In the genomic region with DNA sequence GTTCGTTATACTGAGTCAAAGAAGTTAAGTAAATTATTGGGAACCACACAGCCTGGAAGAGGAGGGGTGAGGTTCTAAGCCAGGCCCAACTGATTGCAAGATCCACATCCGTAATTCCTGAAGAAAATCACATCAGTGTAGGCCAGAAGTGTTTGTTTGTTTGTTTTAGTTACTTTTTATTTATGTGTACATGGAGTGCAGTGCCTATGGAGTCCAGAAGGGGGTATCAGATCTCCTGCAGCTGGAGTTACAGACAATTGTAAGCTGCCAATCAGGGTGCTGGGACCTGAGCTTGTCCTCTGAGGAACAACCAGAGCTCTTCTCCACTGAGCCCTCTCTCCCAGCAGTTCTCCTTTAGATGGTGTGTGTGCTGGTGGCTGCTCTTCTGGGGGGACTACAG, we compare ENCODE assay signal across 15 mouse cellular contexts. TPM values are rescaled to one million over a fixed set of nuclear protein-coding genes. Genes with fewer than 3 reads are reported as not detected.
DNase-seq lines count a peak whose midpoint lies in the region; ATAC-seq and TF ChIP-seq lines count a peak whose summit lies in the region.
"Had no signal": no experiment of that assay in that cellular context is flagged by ENCODE, and none has a peak within 500 bp of the region (broad histone marks: within the 10 kb centered on the region; RNA-seq: fewer than 3 reads in every experiment).

No protein-coding gene starts in this region.

- TF ChIP-seq RAD21 in MEL (IDR thresholded peaks at IDR 0.05; ENCODE audit: low read depth, low read length), result peak; percentile 35

- DNase-seq in left cerebral cortex, adult 2 months (ENCODE audit: extremely low spot score in 1 of 2, low spot score in 2 of 2), result no peak
- no peak for DNase-seq in left cerebral cortex, postnatal 25 days (ENCODE audit: low spot score in 2 of 2)
- DNase-seq in thymus, postnatal 14 days, result peak; percentile 20
- DNase-seq in thymus, postnatal 25 days, result no peak
- DNase-seq in MEL (ENCODE audit: low read depth, low spot score), result peak; percentile 81
- DNase-seq in splenic B cell, adult 2 months (ENCODE audit: low read depth, low spot score), result peak; percentile 43
- no peak for DNase-seq in forebrain, embryonic 10.5 days (ENCODE audit: extremely low spot score, low spot score)
- DNase-seq: adrenal gland, adult 8-10 months; gastrocnemius, postnatal 14 days had no signal

- no peak overlapping the region for H3K9ac ChIP-seq in MEL (ENCODE audit: control insufficient read depth, low read depth, low read length, poor library complexity, severe bottlenecking)
- H3K9ac ChIP-seq: embryonic facial prominence, embryonic 15.5 days; forebrain, embryonic 15.5 days; hindbrain, embryonic 14.5 days; liver, embryonic 12.5 days had no signal

- TF ChIP-seq EP300 in MEL (IDR thresholded peaks at IDR 0.05; ENCODE audit: low read depth in 1 of 2, low read length in 2 of 2), result 0 out of 4 replicates have a peak, but pooled peaks have one; percentile 7 to 13

- H3K27ac ChIP-seq in left cerebral cortex, adult 2 months, result peak overlapping the region; percentile 36
- no peak overlapping the region for H3K27ac ChIP-seq in MEL (ENCODE audit: control insufficient read depth, low read depth, low read length)
- H3K27ac ChIP-seq in forebrain, embryonic 10.5 days, result no peak overlapping the region
- H3K27ac ChIP-seq: embryonic facial prominence, embryonic 15.5 days; forebrain, embryonic 15.5 days; hindbrain, embryonic 14.5 days; liver, embryonic 12.5 days had no signal

- H3K27me3 ChIP-seq in MEL (ENCODE audit: control insufficient read depth in 1 of 2, insufficient read depth in 2 of 2, low read length in 2 of 2), result no peaks in the 10 kb centered on the region
- no peaks in the 10 kb centered on the region for H3K27me3 ChIP-seq in splenic B cell, adult 2 months (ENCODE audit: control insufficient read depth, insufficient read depth, low read length, poor library complexity, severe bottlenecking)
- H3K27me3 ChIP-seq in forebrain, embryonic 10.5 days (ENCODE audit: poor library complexity, severe bottlenecking), result peaks cover 55% of the 10 kb centered on the region
- H3K27me3 ChIP-seq: embryonic facial prominence, embryonic 15.5 days; Patski had no signal

- peaks cover 5 to 39% of the 10 kb centered on the region in 2 experiments for H3K4me1 ChIP-seq in MEL (ENCODE audit: control insufficient read depth in 1 of 2, insufficient read depth in 2 of 2, low read length in 2 of 2)
- peaks cover 34% of the 10 kb centered on the region for H3K4me1 ChIP-seq in forebrain, embryonic 10.5 days

- H3K4me3 ChIP-seq in left cerebral cortex, adult 2 months, result no peak overlapping the region
- H3K4me3 ChIP-seq in MEL (ENCODE audit: control insufficient read depth in 1 of 2, insufficient read depth in 1 of 2, low read depth in 2 of 2, low read length in 2 of 2), result no peak overlapping the region
- H3K4me3 ChIP-seq in forebrain, embryonic 10.5 days, result no peak overlapping the region
- H3K4me3 ChIP-seq: embryonic facial prominence, embryonic 15.5 days; forebrain, embryonic 15.5 days; liver, embryonic 12.5 days had no signal

- WGBS in forebrain, embryonic 10.5 days, result 65% methylated on average over 2 of the region's 2 CpGs

- no peak for TF ChIP-seq POLR2A in MEL (IDR thresholded peaks at IDR 0.05; ENCODE audit: control insufficient read depth in 1 of 2, insufficient read depth in 1 of 2, low read depth in 1 of 2, low read length in 2 of 2, poor library complexity in 1 of 2)

- peak; percentile 23 for TF ChIP-seq CTCF in left cerebral cortex, adult 2 months (IDR thresholded peaks at IDR 0.05)
- TF ChIP-seq CTCF in MEL (IDR thresholded peaks at IDR 0.05 in 2 of 3, conservative IDR thresholded peaks at IDR 0.05 in 1 of 3; ENCODE audit: control insufficient read depth in 1 of 3, insufficient read depth in 1 of 3, low read depth in 2 of 3, low read length in 3 of 3, poor library complexity in 1 of 3, severe bottlenecking in 1 of 3), result peak in 2 of 3 experiments; percentile 57 to 58; a peak in 4 of 6 replicates

- intact Hi-C loops in left cerebral cortex, adult 2 months (cut with DNase I), result no loop called here
- intact Hi-C loops in left cerebral cortex, postnatal 25 days (cut with DNase I), result no loop called here

- peaks cover 0 to 23% of the 10 kb centered on the region in 2 experiments; a peak in 2 of 4 replicates for H3K36me3 ChIP-seq in MEL (ENCODE audit: control insufficient read depth in 1 of 2, insufficient read depth in 2 of 2, low read length in 2 of 2)
- H3K36me3 ChIP-seq in splenic B cell, adult 2 months (ENCODE audit: control insufficient read depth, insufficient read depth, low read length, poor library complexity, severe bottlenecking), result no peaks in the 10 kb centered on the region; the same call in 1 of the 2 replicates
- no peaks in the 10 kb centered on the region for H3K36me3 ChIP-seq in forebrain, embryonic 10.5 days (replicated peaks)
- H3K36me3 ChIP-seq: embryonic facial prominence, embryonic 15.5 days; forebrain, embryonic 15.5 days had no signal

- H3K79me2 ChIP-seq in MEL (ENCODE audit: control insufficient read depth, insufficient read depth, low read length, poor library complexity), result peaks cover 1% of the 10 kb centered on the region; the same call in 1 of the 2 replicates

- H3K9me3 ChIP-seq in MEL (replicated peaks; ENCODE audit: insufficient read depth, low read length), result no peaks in the 10 kb centered on the region
- H3K9me3 ChIP-seq in forebrain, embryonic 10.5 days, result peaks cover 4% of the 10 kb centered on the region; the same call in 1 of the 2 replicates
- H3K9me3 ChIP-seq: embryonic facial prominence, embryonic 15.5 days; forebrain, embryonic 15.5 days had no signal

- ATAC-seq in megakaryocyte progenitor cell, adult 5-6 weeks (replicated peaks; ENCODE audit: poor library complexity), result no peak
- ATAC-seq: forebrain, embryonic 15.5 days; liver, embryonic 12.5 days had no signal

TF ChIP-seq in MEL, 35 proteins besides CTCF, POLR2A, EP300 and RAD21 (continues in another document):
- TF ChIP-seq TBP (IDR thresholded peaks at IDR 0.05; ENCODE audit: low read depth, low read length) (0 out of 2 replicates have a peak, but pooled peaks have one; percentile 25), KAT2A (conservative IDR thresholded peaks at IDR 0.05; ENCODE audit: low read depth, low read length) (no peak), ETS1 (IDR thresholded peaks at IDR 0.05; ENCODE audit: low read depth, low read length) (no peak), MAFK (IDR thresholded peaks at IDR 0.05; ENCODE audit: borderline replicate concordance, low read depth, low read length) (no peak), USF2 (IDR thresholded peaks at IDR 0.05; ENCODE audit: borderline replicate concordance in 1 of 2, insufficient read depth in 1 of 2, low read depth in 1 of 2, low read length in 2 of 2) (no peak), UBTF (IDR thresholded peaks at IDR 0.05; ENCODE audit: borderline replicate concordance, insufficient read depth, low read depth, low read length) (no peak), HCFC1 (IDR thresholded peaks at IDR 0.05; ENCODE audit: low read depth, low read length) (no peak)

RNA-seq across cellular contexts. Expression of a gene that starts 3.4 kb away (rescaled TPM):
- 10 to 100 TPM; 10.0 to 10.6 TPM for total RNA-seq in left cerebral cortex, adult 2 months (2021)
- 10 to 100 TPM in 1 of 2 experiments, 1 to 10 TPM in 1; 8.2 to 11.5 TPM for total RNA-seq in left cerebral cortex, postnatal 25 days (2021)
- 14.7 and 16.4 TPM in 2 replicates for total RNA-seq in MEL (2012; rRNA removed)
- polyA plus RNA-seq in MEL (2012; ENCODE audit: insufficient read depth in 1 of 2, insufficient read length in 2 of 2, low read depth in 1 of 2, low replicate concordance in 2 of 2, missing spikeins in 1 of 2), result 10 to 100 TPM in 1 of 2 experiments, not detected in 1; 22.8 TPM
- 1.9 and 2.2 TPM in 2 replicates for polyA plus RNA-seq in forebrain, embryonic 10.5 days (2016; fragmentation: Nextera tagmentation; extraction: Ambion mirVana)
- total RNA-seq in megakaryocyte progenitor cell, adult 5-6 weeks (2015), result 6.5 and 7.5 TPM in 2 replicates
- 7.5 and 10.9 TPM in 2 replicates for total RNA-seq in megakaryocyte progenitor cell, adult 5-6 weeks (2017)

RNA-seq across cellular contexts. Expression of a gene that starts 13.5 kb away (rescaled TPM):
- total RNA-seq in left cerebral cortex, adult 2 months (2021), result not detected
- total RNA-seq in left cerebral cortex, postnatal 25 days (2021), result not detected
- not detected in 2 replicates for total RNA-seq in MEL (2012; rRNA removed)
- polyA plus RNA-seq in MEL (2012; ENCODE audit: insufficient read depth in 1 of 2, insufficient read length in 2 of 2, low read depth in 1 of 2, low replicate concordance in 2 of 2, missing spikeins in 1 of 2), result not detected
- not detected in 2 replicates for polyA plus RNA-seq in forebrain, embryonic 10.5 days (2016; fragmentation: Nextera tagmentation; extraction: Ambion mirVana)
- not detected in 2 replicates for total RNA-seq in megakaryocyte progenitor cell, adult 5-6 weeks (2015)
- not detected in 2 replicates for total RNA-seq in megakaryocyte progenitor cell, adult 5-6 weeks (2017)
- total RNA-seq: adrenal gland, adult 8-10 months; gastrocnemius, postnatal 14 days had no signal
- polyA plus RNA-seq: forebrain, embryonic 15.5 days; hindbrain, embryonic 14.5 days; liver, embryonic 12.5 days; Patski had no signal

RNA-seq across cellular contexts. Expression of a gene that starts 45.6 kb away (rescaled TPM):
- total RNA-seq in left cerebral cortex, adult 2 months (2021), result 1 to 10 TPM; 5.2 to 6.5 TPM
- total RNA-seq in left cerebral cortex, postnatal 25 days (2021), result 1 to 10 TPM; 4.2 to 5.7 TPM
- total RNA-seq in MEL (2012; rRNA removed), result 0.23 TPM in 1 of 2 replicates, not detected in the other
- polyA plus RNA-seq in MEL (2012; ENCODE audit: insufficient read depth in 1 of 2, insufficient read length in 2 of 2, low read depth in 1 of 2, low replicate concordance in 2 of 2, missing spikeins in 1 of 2), result 1 to 10 TPM in 1 of 2 experiments, not detected in 1; 4.3 TPM
- polyA plus RNA-seq in forebrain, embryonic 10.5 days (2016; fragmentation: Nextera tagmentation; extraction: Ambion mirVana), result 0.70 and 0.90 TPM in 2 replicates
- total RNA-seq in megakaryocyte progenitor cell, adult 5-6 weeks (2015), result 0.15 and 0.64 TPM in 2 replicates
- 0.33 and 1.4 TPM in 2 replicates for total RNA-seq in megakaryocyte progenitor cell, adult 5-6 weeks (2017)
- polyA plus RNA-seq: liver, embryonic 12.5 days had no signal

RNA-seq across cellular contexts. Expression of a gene that starts 45.9 kb away (rescaled TPM):
- 1 to 10 TPM; 3.1 to 4.1 TPM for total RNA-seq in left cerebral cortex, adult 2 months (2021)
- 1 to 10 TPM; 3.3 to 3.8 TPM for total RNA-seq in left cerebral cortex, postnatal 25 days (2021)
- total RNA-seq in MEL (2012; rRNA removed), result 0.56 and 0.81 TPM in 2 replicates
- under 1 TPM in 1 of 2 experiments, not detected in 1; 0.71 TPM for polyA plus RNA-seq in MEL (2012; ENCODE audit: insufficient read depth in 1 of 2, insufficient read length in 2 of 2, low read depth in 1 of 2, low replicate concordance in 2 of 2, missing spikeins in 1 of 2)
- 0.14 and 0.22 TPM in 2 replicates for polyA plus RNA-seq in forebrain, embryonic 10.5 days (2016; fragmentation: Nextera tagmentation; extraction: Ambion mirVana)
- 0.54 TPM in 1 of 2 replicates, not detected in the other for total RNA-seq in megakaryocyte progenitor cell, adult 5-6 weeks (2015)
- total RNA-seq in megakaryocyte progenitor cell, adult 5-6 weeks (2017), result not detected in 2 replicates

RNA-seq across cellular contexts. Expression of a gene that starts 51.4 kb away (rescaled TPM):
- total RNA-seq in left cerebral cortex, adult 2 months (2021), result 10 to 100 TPM; 27.5 to 31.0 TPM
- total RNA-seq in left cerebral cortex, postnatal 25 days (2021), result 10 to 100 TPM; 22.0 to 24.2 TPM
- 1.5 and 2.7 TPM in 2 replicates for total RNA-seq in MEL (2012; rRNA removed)
- 1 to 10 TPM in 1 of 2 experiments, not detected in 1; 4.4 TPM for polyA plus RNA-seq in MEL (2012; ENCODE audit: insufficient read depth in 1 of 2, insufficient read length in 2 of 2, low read depth in 1 of 2, low replicate concordance in 2 of 2, missing spikeins in 1 of 2)
- polyA plus RNA-seq in forebrain, embryonic 10.5 days (2016; fragmentation: Nextera tagmentation; extraction: Ambion mirVana), result 7.5 and 8.6 TPM in 2 replicates
- total RNA-seq in megakaryocyte progenitor cell, adult 5-6 weeks (2015), result 0.22 and 0.72 TPM in 2 replicates
- 0.12 and 0.61 TPM in 2 replicates for total RNA-seq in megakaryocyte progenitor cell, adult 5-6 weeks (2017)

Comparison
In these comparisons a context has a peak if more than half of its experiments do, and no peak if none do; other contexts are left out.
1. DNase-seq: peak in thymus, postnatal 14 days (single experiment), MEL (single experiment) and splenic B cell, adult 2 months (single experiment); none in left cerebral cortex, adult 2 months (0 of 2), left cerebral cortex, postnatal 25 days (0 of 2), thymus, postnatal 25 days (single experiment) and forebrain, embryonic 10.5 days (single experiment).